Mouse (Mus musculus): ENCODE results near the gene Slc30a7. TPM values are rescaled to one million over a fixed set of nuclear protein-coding genes. Genes with fewer than 3 reads are reported as not detected.

Gene Slc30a7
- total and polyA plus RNA-seq, 2 experiments: 5.8 to 11.2 TPM

DNA sequence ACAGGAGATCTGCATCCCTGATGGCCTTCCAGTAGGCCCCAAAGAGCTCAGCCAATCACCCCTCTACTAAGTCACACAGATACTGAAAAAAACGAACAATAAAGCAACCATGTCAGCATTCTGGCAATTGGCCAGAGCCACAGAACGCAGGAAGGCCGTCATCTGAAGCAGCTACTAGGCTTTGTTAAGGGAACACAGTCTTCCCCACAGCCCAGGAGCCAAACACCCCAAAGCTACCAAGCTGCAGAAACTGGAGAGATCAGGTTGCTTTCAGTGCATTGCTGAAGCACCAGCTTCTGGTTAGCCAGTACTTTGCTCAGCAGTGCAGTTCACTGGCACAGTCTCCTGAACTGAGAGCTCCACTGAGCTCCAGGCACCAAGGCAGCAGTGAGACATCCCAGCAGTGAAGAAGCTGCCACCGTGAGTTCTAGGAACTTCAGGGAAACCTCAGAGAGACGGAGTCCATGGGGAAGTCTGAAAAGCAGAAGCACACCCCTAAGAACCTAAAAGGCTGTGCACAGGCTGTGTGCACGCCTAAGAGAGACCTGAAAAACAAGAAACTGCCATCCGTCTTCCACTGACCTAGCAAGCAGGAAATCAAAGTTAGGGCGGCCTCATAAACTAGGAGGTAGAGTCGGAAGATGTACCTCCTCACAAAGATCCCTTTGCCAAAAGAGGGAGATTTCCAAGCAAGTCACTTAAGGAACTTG, 21.9 kb downstream of the Slc30a7 start:
- DNase-seq (ENCODE audit: extremely low read depth, low read depth, low spot score): peak; percentile 9
- no peaks in the 10 kb centered on the region for H3K4me1 ChIP-seq (ENCODE audit: control insufficient read depth, insufficient read depth, low read length)
- H3K36me3 ChIP-seq (ENCODE audit: control insufficient read depth, insufficient read depth, low read length): peaks cover 53% of the 10 kb centered on the region
- no peaks in the 10 kb centered on the region for H3K79me2 ChIP-seq (ENCODE audit: control insufficient read depth, insufficient read depth, low read length)
- H3K27ac ChIP-seq (replicated peaks; ENCODE audit: insufficient read depth, low read depth, low read length): no peak overlapping the region
- H3K9ac ChIP-seq (ENCODE audit: low read depth, low read length): no peak overlapping the region
- H3K27me3 ChIP-seq (ENCODE audit: control insufficient read depth, insufficient read depth, low read length): no peaks in the 10 kb centered on the region
- no peak for TF ChIP-seq POLR2A (IDR thresholded peaks at IDR 0.05; ENCODE audit: extremely low read depth, insufficient read depth, low read length)
- no peak for TF ChIP-seq CTCF (IDR thresholded peaks at IDR 0.05; ENCODE audit: low read depth, low read length)
- whole genome bisulfite sequencing: 74% methylated on average over 9 of the region's 9 CpGs
- H3K4me3 ChIP-seq (ENCODE audit: insufficient read depth, low read depth, low read length): no peak overlapping the region

DNA sequence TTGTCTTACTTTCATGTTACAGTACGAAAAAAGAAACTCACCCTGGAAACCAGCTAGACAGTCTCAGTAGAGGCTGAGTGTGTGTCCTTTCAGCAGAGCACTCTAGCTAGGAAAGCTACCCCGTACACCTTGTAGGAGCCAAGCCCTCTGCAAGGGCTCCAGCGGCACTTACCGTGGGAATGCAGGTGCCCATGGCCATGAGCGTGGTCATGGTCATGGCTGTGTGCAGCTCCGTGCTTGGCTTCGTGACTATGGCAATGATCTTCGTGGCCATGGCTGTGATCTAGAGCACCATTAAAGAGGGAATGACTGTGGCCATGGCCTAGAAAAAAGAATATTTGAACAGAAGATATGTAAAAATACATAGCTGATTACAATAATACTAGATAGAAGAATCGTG, 22.6 kb downstream of the Slc30a7 start:
- H3K27me3 ChIP-seq (ENCODE audit: control insufficient read depth, insufficient read depth, low read length): no peaks in the 10 kb centered on the region
- no peak overlapping the region for H3K9ac ChIP-seq (ENCODE audit: low read depth, low read length)
- no peak for DNase-seq (ENCODE audit: extremely low read depth, low read depth, low spot score)
- H3K27ac ChIP-seq (replicated peaks; ENCODE audit: insufficient read depth, low read depth, low read length): no peak overlapping the region
- peaks cover 47% of the 10 kb centered on the region for H3K36me3 ChIP-seq (ENCODE audit: control insufficient read depth, insufficient read depth, low read length)
- no peaks in the 10 kb centered on the region for H3K4me1 ChIP-seq (ENCODE audit: control insufficient read depth, insufficient read depth, low read length)
- no peaks in the 10 kb centered on the region for H3K79me2 ChIP-seq (ENCODE audit: control insufficient read depth, insufficient read depth, low read length)
- TF ChIP-seq CTCF (IDR thresholded peaks at IDR 0.05; ENCODE audit: low read depth, low read length) (no peak), POLR2A (IDR thresholded peaks at IDR 0.05; ENCODE audit: extremely low read depth, insufficient read depth, low read length) (no peak)
- no peak overlapping the region for H3K4me3 ChIP-seq (ENCODE audit: insufficient read depth, low read depth, low read length)
- 97% methylated on average over 9 of the region's 9 CpGs for WGBS

DNA sequence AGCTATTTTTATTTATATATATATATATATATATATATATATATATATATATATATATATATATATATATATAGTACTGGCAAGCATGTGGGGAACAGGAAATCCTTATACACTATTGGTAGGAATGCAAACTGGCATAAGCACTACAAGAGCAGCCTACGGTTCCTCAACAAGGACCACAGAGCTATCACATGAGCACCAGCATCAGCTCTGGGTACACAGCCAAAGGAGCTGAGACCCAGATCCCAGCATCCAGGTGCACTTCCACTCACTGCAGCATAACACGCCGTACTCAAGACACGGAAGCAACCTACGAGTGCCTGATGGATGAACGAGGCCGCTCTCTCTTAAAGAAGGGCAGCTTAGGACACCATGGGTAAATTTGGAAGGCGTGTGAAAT, 24.0 kb downstream of the Slc30a7 start:
- Histone ChIP-seq H3K36me3 (ENCODE audit: control insufficient read depth, insufficient read depth, low read length) (peaks cover 43% of the 10 kb centered on the region), H3K27ac (replicated peaks; ENCODE audit: insufficient read depth, low read depth, low read length) (no peak overlapping the region), H3K27me3 (ENCODE audit: control insufficient read depth, insufficient read depth, low read length) (no peaks in the 10 kb centered on the region), H3K4me1 (ENCODE audit: control insufficient read depth, insufficient read depth, low read length) (no peaks in the 10 kb centered on the region), H3K9ac (ENCODE audit: low read depth, low read length) (no peak overlapping the region), H3K79me2 (ENCODE audit: control insufficient read depth, insufficient read depth, low read length) (no peaks in the 10 kb centered on the region), H3K4me3 (ENCODE audit: insufficient read depth, low read depth, low read length) (no peak overlapping the region)
- 93% methylated on average over 8 of the region's 8 CpGs for WGBS
- no peak for DNase-seq (ENCODE audit: extremely low read depth, low read depth, low spot score)
- TF ChIP-seq POLR2A (IDR thresholded peaks at IDR 0.05; ENCODE audit: extremely low read depth, insufficient read depth, low read length) (no peak), CTCF (IDR thresholded peaks at IDR 0.05; ENCODE audit: low read depth, low read length) (no peak)

DNA sequence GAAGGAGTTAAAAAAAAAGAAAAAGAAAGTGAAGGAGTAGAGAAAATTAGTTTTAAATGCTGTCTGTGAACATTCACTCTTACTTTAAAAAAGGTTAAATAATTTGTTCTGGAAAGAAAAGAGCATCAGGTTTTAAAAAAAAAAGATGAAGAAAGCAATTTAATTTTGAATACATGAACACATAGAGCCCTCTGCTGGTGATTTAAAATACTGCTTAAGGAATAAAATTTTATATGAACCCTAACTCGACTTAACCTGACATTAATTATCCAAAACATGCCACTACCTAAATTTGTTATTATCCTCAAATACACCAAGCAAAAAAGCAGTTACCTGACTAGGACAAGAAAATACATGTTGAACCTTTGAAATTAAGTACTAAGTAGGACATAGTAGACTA, 28.2 kb downstream of the Slc30a7 start:
- peak; percentile 23 for DNase-seq (ENCODE audit: extremely low read depth, low read depth, low spot score)
- Histone ChIP-seq H3K9ac (ENCODE audit: low read depth, low read length) (no peak overlapping the region), H3K27me3 (ENCODE audit: control insufficient read depth, insufficient read depth, low read length) (no peaks in the 10 kb centered on the region), H3K27ac (replicated peaks; ENCODE audit: insufficient read depth, low read depth, low read length) (no peak overlapping the region), H3K79me2 (ENCODE audit: control insufficient read depth, insufficient read depth, low read length) (no peaks in the 10 kb centered on the region), H3K36me3 (ENCODE audit: control insufficient read depth, insufficient read depth, low read length) (peaks cover 43% of the 10 kb centered on the region), H3K4me1 (ENCODE audit: control insufficient read depth, insufficient read depth, low read length) (no peaks in the 10 kb centered on the region), H3K4me3 (ENCODE audit: insufficient read depth, low read depth, low read length) (no peak overlapping the region)
- WGBS: 22% methylated on average over 1 of the region's 1 CpGs
- TF ChIP-seq POLR2A (IDR thresholded peaks at IDR 0.05; ENCODE audit: extremely low read depth, insufficient read depth, low read length) (no peak), CTCF (IDR thresholded peaks at IDR 0.05; ENCODE audit: low read depth, low read length) (peak; percentile 54)

DNA sequence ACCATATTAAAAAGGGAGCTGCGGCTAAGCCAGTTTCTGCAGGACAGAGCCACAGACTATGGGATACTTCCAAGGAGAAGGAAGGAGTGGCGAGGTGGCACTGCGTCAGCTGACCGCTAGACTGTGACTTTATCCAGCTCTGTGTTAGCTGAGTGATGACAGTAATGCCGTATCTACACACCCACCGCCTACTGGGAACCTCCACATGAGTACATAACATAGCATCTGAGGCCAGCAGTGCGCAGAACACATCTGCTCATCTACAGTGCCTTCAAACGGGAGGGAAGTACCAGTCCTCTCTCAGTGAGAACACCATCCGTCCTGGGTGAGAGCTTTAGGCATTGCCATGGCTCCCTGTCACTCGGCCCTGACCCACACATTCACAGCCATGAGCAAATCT, 32.2 kb downstream of the Slc30a7 start:
- DNase-seq (ENCODE audit: extremely low read depth, low read depth, low spot score): no peak
- WGBS: 95% methylated on average over 10 of the region's 10 CpGs
- Histone ChIP-seq H3K27ac (replicated peaks; ENCODE audit: insufficient read depth, low read depth, low read length) (no peak overlapping the region), H3K27me3 (ENCODE audit: control insufficient read depth, insufficient read depth, low read length) (no peaks in the 10 kb centered on the region), H3K79me2 (ENCODE audit: control insufficient read depth, insufficient read depth, low read length) (no peaks in the 10 kb centered on the region), H3K9ac (ENCODE audit: low read depth, low read length) (no peak overlapping the region), H3K4me1 (ENCODE audit: control insufficient read depth, insufficient read depth, low read length) (no peaks in the 10 kb centered on the region), H3K36me3 (ENCODE audit: control insufficient read depth, insufficient read depth, low read length) (peaks cover 32% of the 10 kb centered on the region), H3K4me3 (ENCODE audit: insufficient read depth, low read depth, low read length) (no peak overlapping the region)
- TF ChIP-seq CTCF (IDR thresholded peaks at IDR 0.05; ENCODE audit: low read depth, low read length) (no peak), POLR2A (IDR thresholded peaks at IDR 0.05; ENCODE audit: extremely low read depth, insufficient read depth, low read length) (no peak)

GRCm38 (mm10) chr3:115974228-115974627, 33.0 kb downstream of the Slc30a7 start:
- DNase-seq (ENCODE audit: extremely low read depth, low read depth, low spot score): no peak
- Histone ChIP-seq H3K9ac (ENCODE audit: low read depth, low read length) (no peak overlapping the region), H3K27ac (replicated peaks; ENCODE audit: insufficient read depth, low read depth, low read length) (no peak overlapping the region), H3K79me2 (ENCODE audit: control insufficient read depth, insufficient read depth, low read length) (no peaks in the 10 kb centered on the region), H3K36me3 (ENCODE audit: control insufficient read depth, insufficient read depth, low read length) (peaks cover 35% of the 10 kb centered on the region), H3K27me3 (ENCODE audit: control insufficient read depth, insufficient read depth, low read length) (no peaks in the 10 kb centered on the region), H3K4me3 (ENCODE audit: insufficient read depth, low read depth, low read length) (no peak overlapping the region), H3K4me1 (ENCODE audit: control insufficient read depth, insufficient read depth, low read length) (no peaks in the 10 kb centered on the region)
- WGBS: 95% methylated on average over 6 of the region's 6 CpGs
- no peak for TF ChIP-seq CTCF (IDR thresholded peaks at IDR 0.05; ENCODE audit: low read depth, low read length)
- TF ChIP-seq POLR2A (IDR thresholded peaks at IDR 0.05; ENCODE audit: extremely low read depth, insufficient read depth, low read length): no peak
